Mouse (Mus musculus) midbrain, embryonic 16.5 days (tissue): ENCODE data around the gene Vil1. TPM values are rescaled to one million over a fixed set of nuclear protein-coding genes. Genes with fewer than 3 reads are reported as not detected.

Experiments used
- ATAC-seq: fragments of 200-750 bp; cut with Nextera tagmentation; 2 replicates; pipeline ENCODE4 v1.8.0; 2017; ENCODE audit warnings: moderate TSS enrichment
- H3K27ac ChIP-seq: fragments of 300-500 bp; sonication (generic); 2 replicates; pipeline ENCODE4 v1.5.1; 2014; ENCODE audit warnings: mild to moderate bottlenecking, low read length, mixed read lengths
- H3K27me3 ChIP-seq: fragments of 300-500 bp; sonication (generic); 2 replicates; pipeline ENCODE4 v1.6.1; 2014; ENCODE audit warnings: low read depth, low read length, mixed read lengths; ENCODE audit not compliant: control insufficient read depth, insufficient read depth
- H3K36me3 ChIP-seq: fragments of 300-500 bp; sonication (generic); 2 replicates; pipeline ENCODE4 v1.6.1; 2014; ENCODE audit warnings: mild to moderate bottlenecking, low read length, moderate library complexity, mixed read lengths; ENCODE audit not compliant: control insufficient read depth, insufficient read depth
- H3K4me1 ChIP-seq: fragments of 300-500 bp; sonication (generic); 2 replicates; pipeline ENCODE4 v1.6.1; 2014; ENCODE audit warnings: mild to moderate bottlenecking, low read length, mixed read lengths; ENCODE audit not compliant: control insufficient read depth, insufficient read depth
- H3K4me2 ChIP-seq: fragments of 300-500 bp; sonication (generic); 2 replicates; pipeline ENCODE4 v1.6.1; 2014; ENCODE audit warnings: mild to moderate bottlenecking, low read length, mixed read lengths
- H3K4me3 ChIP-seq: fragments of 300-500 bp; sonication (generic); 2 replicates; pipeline ENCODE4 v1.5.1; 2014; ENCODE audit warnings: low read depth, mild to moderate bottlenecking, low read length, moderate library complexity, mixed read lengths
- H3K9ac ChIP-seq: fragments of 300-500 bp; sonication (generic); 2 replicates; pipeline ENCODE4 v1.6.1; 2014; ENCODE audit warnings: low read depth, low read length, mixed read lengths
- H3K9me3 ChIP-seq: fragments of 300-500 bp; sonication (generic); replicated peaks from 2 replicates; pipeline ENCODE4 v1.6.1; 2014; ENCODE audit warnings: mild to moderate bottlenecking, low read length, mixed read lengths; ENCODE audit not compliant: control insufficient read depth, poor library complexity, severe bottlenecking
- WGBS: fragments of 180-500 bp; shearing (Covaris S2); extraction: QIAGEN DNeasy Blood & Tissue Kit; methylation state at CpG from one replicate; pipeline ENCODE4 v1.1.7; 2014; 5-methylcytosine and 5-hydroxymethylcytosine counted together
- polyA plus RNA-seq: library from polyadenylated mRNA; unstranded; fragments of >200 nt; fragmentation: Nextera tagmentation; extraction: Ambion mirVana; gene quantifications from 2 replicates; pipeline ENCODE4 v1.2.1, GENCODE M21; 2015

The Vil1 gene
- polyA plus RNA-seq, 1 experiment from 2014 or later: 0.35 TPM

GRCm38 (mm10) chr1:74390924-74391748 lies 18.0 kb upstream of the Vil1 start, which contains the start of gene Ctdsp1:
Gene Ctdsp1 (plus strand): TSS chr1:74391509.
- 2% methylated on average over 42 of the region's 51 CpGs for WGBS
- H3K4me3 ChIP-seq: peak within 1 kb of the TSS; percentile 69
- H3K27me3 ChIP-seq: peaks cover 10% of the 10 kb centered on the region
- H3K4me2 ChIP-seq: peak within 1 kb of the TSS; percentile 97
- H3K36me3 ChIP-seq: no peaks in the 10 kb centered on the region
- no peaks in the 10 kb centered on the region for H3K9me3 ChIP-seq
- H3K4me1 ChIP-seq: peaks cover 13% of the 10 kb centered on the region
- peak within 1 kb of the TSS; percentile 71 for H3K9ac ChIP-seq
- H3K27ac ChIP-seq: peak within 1 kb of the TSS; percentile 77
- ATAC-seq: peak; percentile 76

- peak; percentile 27; the same call in 1 of the 2 replicates for ATAC-seq
- Histone ChIP-seq H3K27me3 (peaks cover 10% of the 10 kb centered on the region), H3K4me3 (peak overlapping the region; percentile 69), H3K27ac (peak overlapping the region; percentile 77), H3K4me2 (peak overlapping the region; percentile 97), H3K9ac (peak overlapping the region; percentile 71), H3K36me3 (no peaks in the 10 kb centered on the region), H3K4me1 (peaks cover 10% of the 10 kb centered on the region), H3K9me3 (no peaks in the 10 kb centered on the region)
- under 1% methylated on average over 55 of the region's 63 CpGs for WGBS
These were observed 17.2 kb upstream of the Vil1 start for GRCm38 (mm10) chr1:74391844-74392441.

- ATAC-seq: 0 out of 2 replicates have a peak, but pooled peaks have one; percentile 18
- WGBS: 3% methylated on average over 16 of the region's 16 CpGs
- H3K9ac ChIP-seq: peak overlapping the region; percentile 71
These were observed 16.7 kb upstream of the Vil1 start for GRCm38 (mm10) chr1:74392446-74392994.

GRCm38 (mm10) chr1:74393010-74393409 lies 16.2 kb upstream of the Vil1 start:
- Histone ChIP-seq H3K27ac (no peak overlapping the region), H3K27me3 (peaks cover 10% of the 10 kb centered on the region), H3K4me1 (peaks cover 15% of the 10 kb centered on the region), H3K9ac (no peak overlapping the region), H3K36me3 (no peaks in the 10 kb centered on the region), H3K4me3 (no peak overlapping the region; the same call in 1 of the 2 replicates), H3K4me2 (peak overlapping the region; percentile 97), H3K9me3 (no peaks in the 10 kb centered on the region)
- 40% methylated on average over 7 of the region's 7 CpGs for WGBS
- no peak for ATAC-seq

More at GRCm38 (mm10) chr1:74392446-74392994, 16.7 kb upstream of the Vil1 start:
- Histone ChIP-seq H3K4me2 (peak overlapping the region; percentile 97), H3K27ac (peak overlapping the region; percentile 77), H3K27me3 (peaks cover 10% of the 10 kb centered on the region), H3K9me3 (no peaks in the 10 kb centered on the region), H3K4me3 (peak overlapping the region; percentile 69), H3K36me3 (no peaks in the 10 kb centered on the region), H3K4me1 (peaks cover 11% of the 10 kb centered on the region)

- no peak for ATAC-seq
- Histone ChIP-seq H3K9ac (no peak overlapping the region), H3K27me3 (peaks cover 10% of the 10 kb centered on the region), H3K4me3 (no peak overlapping the region), H3K9me3 (no peaks in the 10 kb centered on the region), H3K4me2 (no peak overlapping the region), H3K27ac (no peak overlapping the region), H3K36me3 (no peaks in the 10 kb centered on the region), H3K4me1 (peaks cover 18% of the 10 kb centered on the region)
- 91% methylated on average over 9 of the region's 9 CpGs for WGBS
These were observed 15.5 kb upstream of the Vil1 start for GRCm38 (mm10) chr1:74393697-74394096.

GRCm38 (mm10) chr1:74394311-74394710 lies 14.9 kb upstream of the Vil1 start:
- 93% methylated on average over 9 of the region's 9 CpGs for WGBS
- H3K27me3 ChIP-seq: peaks cover 10% of the 10 kb centered on the region
- H3K9ac ChIP-seq: no peak overlapping the region
- peaks cover 18% of the 10 kb centered on the region for H3K4me1 ChIP-seq
- H3K27ac ChIP-seq: no peak overlapping the region
- H3K9me3 ChIP-seq: no peaks in the 10 kb centered on the region
- ATAC-seq: no peak
- no peaks in the 10 kb centered on the region for H3K36me3 ChIP-seq
- no peak overlapping the region for H3K4me2 ChIP-seq
- H3K4me3 ChIP-seq: no peak overlapping the region

GRCm38 (mm10) chr1:74394858-74395257 lies 14.3 kb upstream of the Vil1 start:
- H3K36me3 ChIP-seq: no peaks in the 10 kb centered on the region
- H3K4me1 ChIP-seq: peaks cover 18% of the 10 kb centered on the region
- no peak overlapping the region for H3K27ac ChIP-seq
- 0 out of 2 replicates have a peak, but pooled peaks cover 7% of the 10 kb centered on the region for H3K27me3 ChIP-seq
- no peak overlapping the region for H3K9ac ChIP-seq
- no peaks in the 10 kb centered on the region for H3K9me3 ChIP-seq
- no peak overlapping the region for H3K4me2 ChIP-seq
- WGBS: 92% methylated on average over 15 of the region's 15 CpGs
- no peak overlapping the region for H3K4me3 ChIP-seq
- ATAC-seq: no peak

GRCm38 (mm10) chr1:74395290-74395689 lies 13.9 kb upstream of the Vil1 start:
- Histone ChIP-seq H3K9me3 (no peaks in the 10 kb centered on the region), H3K9ac (no peak overlapping the region), H3K4me1 (peaks cover 18% of the 10 kb centered on the region), H3K36me3 (no peaks in the 10 kb centered on the region), H3K4me2 (no peak overlapping the region), H3K27me3 (0 out of 2 replicates have a peak, but pooled peaks cover 5% of the 10 kb centered on the region), H3K4me3 (no peak overlapping the region), H3K27ac (no peak overlapping the region)
- WGBS: 86% methylated on average over 12 of the region's 13 CpGs
- ATAC-seq: no peak
